Mouse (Mus musculus): ENCODE measurements around the gene Art4.

DNA sequence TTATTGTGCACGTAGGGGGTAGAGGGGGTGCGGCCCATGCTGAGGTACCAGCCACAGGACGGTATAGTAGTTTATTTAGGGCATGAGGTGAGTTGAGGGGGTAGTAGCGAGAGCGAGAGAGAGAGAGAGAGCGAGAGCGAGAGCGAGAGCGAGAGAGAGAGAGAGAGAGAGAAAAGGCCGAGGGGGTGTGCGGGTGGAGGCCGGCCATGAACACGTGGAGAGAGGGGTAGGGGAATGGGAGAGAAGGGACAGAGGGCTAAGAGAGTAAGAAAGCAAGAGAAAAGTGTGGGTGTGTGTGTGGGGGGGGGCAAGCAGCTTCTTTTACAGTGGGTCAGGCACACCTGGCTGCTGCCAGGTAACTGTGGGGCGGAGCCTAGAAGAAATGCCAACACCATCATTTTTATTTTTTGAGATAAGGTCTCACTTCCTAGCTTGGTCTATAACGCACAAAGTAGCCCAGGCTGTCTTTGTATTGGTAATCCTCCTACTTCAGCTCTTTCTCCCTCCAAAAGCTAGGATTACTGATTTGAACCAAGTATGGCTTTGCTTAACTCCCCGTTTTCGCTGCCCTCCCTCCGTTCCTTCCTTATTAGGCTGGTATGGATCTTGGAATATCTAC, 50.0 kb downstream of the Art4 start:
- TF ChIP-seq CTCF (conservative IDR thresholded peaks at IDR 0.05; ENCODE audit: low read length) (no peak), NANOG (IDR thresholded peaks at IDR 0.05; ENCODE audit: borderline replicate concordance, low read length) (no peak), POU5F1 (IDR thresholded peaks at IDR 0.05; ENCODE audit: borderline replicate concordance, low read length) (no peak)

Data from E14TG2a.4 (cell line).